Mouse (Mus musculus) heart, adult 2 months (tissue): ENCODE data around the gene Cmip. TPM values are rescaled to one million over a fixed set of nuclear protein-coding genes. Genes with fewer than 3 reads are reported as not detected.

ENCODE experiments used
- DNase-seq, 2 experiments: peaks; one replicate each; pipeline ENCODE4 v3.0.0; 2021
- H3K27ac ChIP-seq: fragments of 200-600 bp; 2 replicates; pipeline ENCODE4 v1.8.1; 2022
- H3K27me3 ChIP-seq: fragments of 200-500 bp; 2 replicates; pipeline ENCODE4 v1.6.1; 2012; ENCODE audit warnings: mild to moderate bottlenecking, low read length, inconsistent platforms, mixed read lengths; ENCODE audit not compliant: control insufficient read depth, insufficient read depth
- H3K36me3 ChIP-seq: fragments of 200-500 bp; 2 replicates; pipeline ENCODE4 v1.6.1; 2012; ENCODE audit warnings: low read length, inconsistent platforms; ENCODE audit not compliant: control insufficient read depth, insufficient read depth
- H3K4me1 ChIP-seq: fragments of 200-500 bp; 2 replicates; pipeline ENCODE4 v1.6.1; 2011; ENCODE audit warnings: low read length; ENCODE audit not compliant: control insufficient read depth, insufficient read depth
- H3K4me3 ChIP-seq: fragments of 200-600 bp; 2 replicates; pipeline ENCODE4 v1.8.1; 2022
- H3K79me2 ChIP-seq: fragments of 200-500 bp; replicated peaks from 2 replicates; pipeline ENCODE4 v1.6.1; 2012; ENCODE audit warnings: mild to moderate bottlenecking, inconsistent platforms, low read length, moderate library complexity, mixed read lengths; ENCODE audit not compliant: control insufficient read depth, insufficient read depth
- H3K9ac ChIP-seq: fragments of 200-500 bp; 2 replicates; pipeline ENCODE4 v1.6.1; 2012; ENCODE audit warnings: low read depth, mild to moderate bottlenecking, control low read depth, inconsistent platforms, low read length, mixed read lengths
- CTCF ChIP-seq: fragments of 200-600 bp; IDR thresholded peaks from 2 replicates; pipeline ENCODE4 v1.8.1; 2022; ENCODE audit warnings: antibody characterized with exemption, mild to moderate bottlenecking, moderate library complexity
- EP300 ChIP-seq: fragments of 200-500 bp; IDR thresholded peaks from 2 replicates; pipeline ENCODE4 v1.6.1; 2011; ENCODE audit warnings: low read depth, low read length, control low read depth; ENCODE audit not compliant: insufficient read depth
- POLR2A ChIP-seq: fragments of 200-500 bp; IDR thresholded peaks from 2 replicates; pipeline ENCODE4 v1.6.1; 2011; ENCODE audit warnings: mild to moderate bottlenecking, low read depth, low read length, control low read depth; ENCODE audit not compliant: insufficient read depth
- WGBS: fragments of 180-500 bp; shearing (Covaris S2); methylation state at CpG from one replicate; pipeline ENCODE4 v1.1.7; 2018; 5-methylcytosine and 5-hydroxymethylcytosine counted together
- intact Hi-C: fragments of 180-260 bp; cut with DNase I; formaldehyde crosslinking; loops from one replicate; pipeline ENCODE4 v1.15.1; 2025
- polyA plus RNA-seq: library from polyadenylated mRNA; depleted of rRNA; stranded (reverse); fragments of >200 nt; gene quantifications from 2 replicates; pipeline ENCODE4 v1.2.3, GENCODE M21; 2012
- total RNA-seq, 2 experiments: library from RNA; stranded (reverse); gene quantifications; 2 replicates each; pipeline ENCODE4 v1.2.3; 2021

Cmip gene
- total and polyA plus RNA-seq, 3 experiments: 13.6 to 20.8 (median 20.1) TPM

- intact Hi-C loops: loop anchor here (2.0 to 10.0 kb wide), 2 partner anchors 29 to 111 kb away; no protein-coding TSS in a partner anchor
- 77% methylated on average over 17 of the region's 17 CpGs for WGBS
- no peak overlapping the region for H3K4me3 ChIP-seq
- H3K9ac ChIP-seq: no peak overlapping the region
- no peak for DNase-seq
- no peaks in the 10 kb centered on the region for H3K79me2 ChIP-seq
- no peaks in the 10 kb centered on the region for H3K36me3 ChIP-seq
- no peaks in the 10 kb centered on the region for H3K27me3 ChIP-seq
- TF ChIP-seq CTCF: peak; percentile 8; the same call in 1 of the 2 replicates
- TF ChIP-seq POLR2A: no peak
- H3K4me1 ChIP-seq: peaks cover 2% of the 10 kb centered on the region; the same call in 1 of the 2 replicates
- H3K27ac ChIP-seq: no peak overlapping the region
These were observed 3.2 kb upstream of the Cmip start for GRCm38 (mm10) chr8:117253390-117254269.

- intact Hi-C loops: loop anchor here (10.0 kb wide), 1 partner anchor 110 kb away; no protein-coding TSS in a partner anchor
- H3K27me3 ChIP-seq: no peaks in the 10 kb centered on the region
- H3K9ac ChIP-seq: no peak overlapping the region
- no peaks in the 10 kb centered on the region for H3K36me3 ChIP-seq
- no peak for DNase-seq
- H3K27ac ChIP-seq: no peak overlapping the region
- 81% methylated on average over 6 of the region's 6 CpGs for WGBS
- no peaks in the 10 kb centered on the region for H3K79me2 ChIP-seq
- TF ChIP-seq POLR2A (no peak), CTCF (no peak), EP300 (no peak)
- H3K4me3 ChIP-seq: no peak overlapping the region
- peaks cover 5% of the 10 kb centered on the region; the same call in 1 of the 2 replicates for H3K4me1 ChIP-seq
These were observed 2.4 kb upstream of the Cmip start for GRCm38 (mm10) chr8:117254496-117254895.

GRCm38 (mm10) chr8:117256292-117256938 is 449 bp upstream of the Cmip start:
- intact Hi-C loops: loop anchor here (5.0 to 10.0 kb wide), 2 partner anchors 41 to 108 kb away; no protein-coding TSS in a partner anchor
- Histone ChIP-seq H3K4me1 (peaks cover 10% of the 10 kb centered on the region), H3K36me3 (no peaks in the 10 kb centered on the region), H3K27ac (peak overlapping the region; percentile 88), H3K79me2 (0 out of 2 replicates have a peak, but pooled peaks cover 1% of the 10 kb centered on the region), H3K27me3 (no peaks in the 10 kb centered on the region), H3K9ac (peak overlapping the region; percentile 94), H3K4me3 (peak overlapping the region; percentile 88)
- 1% methylated on average over 70 of the region's 92 CpGs for WGBS
- DNase-seq: peak; percentile 97 to 98
- peak; percentile 27; the same call in 1 of the 2 replicates for TF ChIP-seq EP300
- TF ChIP-seq CTCF: no peak
- TF ChIP-seq POLR2A: 0 out of 2 replicates have a peak, but pooled peaks have one; percentile 29

- Histone ChIP-seq H3K9ac (peak overlapping the region; percentile 94), H3K36me3 (no peaks in the 10 kb centered on the region), H3K27me3 (no peaks in the 10 kb centered on the region), H3K27ac (peak overlapping the region; percentile 88), H3K4me3 (peak overlapping the region; percentile 88), H3K79me2 (0 out of 2 replicates have a peak, but pooled peaks cover 1% of the 10 kb centered on the region), H3K4me1 (peaks cover 16% of the 10 kb centered on the region)
- DNase-seq: peak; percentile 50 to 58
- WGBS: 22% methylated on average over 22 of the region's 22 CpGs
- intact Hi-C loops: loop anchor here (2.0 to 10.0 kb wide), 3 partner anchors 39 to 107 kb away; no protein-coding TSS in a partner anchor
- no peak for TF ChIP-seq CTCF
- TF ChIP-seq POLR2A: peak; percentile 61
- TF ChIP-seq EP300: no peak
These were observed 1.1 kb downstream of the Cmip start for GRCm38 (mm10) chr8:117257821-117258575.

- Histone ChIP-seq H3K27me3 (no peaks in the 10 kb centered on the region), H3K4me1 (peaks cover 16% of the 10 kb centered on the region), H3K9ac (peak overlapping the region; percentile 39), H3K36me3 (no peaks in the 10 kb centered on the region), H3K4me3 (peak overlapping the region; percentile 88), H3K27ac (peak overlapping the region; percentile 88), H3K79me2 (0 out of 2 replicates have a peak, but pooled peaks cover 1% of the 10 kb centered on the region)
- no peak for TF ChIP-seq EP300
- intact Hi-C loops: loop anchor here (2.0 to 10.0 kb wide), 3 partner anchors 39 to 106 kb away; no protein-coding TSS in a partner anchor
- no peak for DNase-seq
- WGBS: 38% methylated on average over 6 of the region's 6 CpGs
These were observed 1.7 kb downstream of the Cmip start for GRCm38 (mm10) chr8:117258576-117259040.
